Mouse (Mus musculus): ENCODE results near the gene Olfr811. TPM values are rescaled to one million over a fixed set of nuclear protein-coding genes. Genes with fewer than 3 reads are reported as not detected.

Gene Olfr811
- polyA plus RNA-seq (2017; shearing (Covaris generic)): not detected

DNA sequence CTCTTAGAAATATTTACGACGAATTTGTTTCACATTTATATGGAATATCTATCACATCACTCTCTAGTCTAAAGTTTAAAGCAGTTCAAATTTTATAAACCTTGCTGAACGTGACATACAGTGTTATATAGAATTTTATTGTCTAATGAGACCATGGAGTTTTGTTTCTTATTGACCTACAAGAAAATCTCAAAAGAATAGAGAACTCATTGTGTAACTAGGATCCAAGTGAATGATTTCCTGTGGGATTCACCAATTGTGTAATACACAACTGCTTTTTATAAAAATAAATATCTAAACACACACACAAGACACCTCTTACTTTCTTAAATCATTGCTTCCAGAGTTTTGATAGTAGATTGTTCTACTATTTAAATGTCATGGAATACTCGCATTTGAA lies at the start of gene Olfr811:
Gene Olfr811 (minus strand): TSS at position 101 of the 400 bp plus-strand sequence.
- ATAC-seq: no peak

DNA sequence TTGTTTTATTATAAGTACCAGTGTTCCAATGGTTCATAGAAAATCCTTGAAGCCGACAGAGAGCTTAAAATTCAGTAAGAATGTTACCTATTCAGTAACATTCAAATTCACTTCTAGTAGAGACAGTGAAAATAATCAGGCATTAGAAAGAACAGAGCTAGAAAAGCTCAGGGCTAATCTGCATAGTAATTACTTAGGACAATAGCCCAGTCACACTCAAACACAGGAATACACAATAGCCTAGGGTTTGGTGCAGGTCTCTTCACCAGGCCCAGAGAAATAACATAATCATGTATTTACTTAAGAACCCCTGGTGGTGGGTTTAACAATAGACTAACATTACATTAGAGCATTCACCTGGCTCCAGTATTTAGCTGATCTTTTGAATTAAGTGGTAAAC lies 43.1 kb upstream of the Olfr811 start:
- ATAC-seq: no peak

DNA sequence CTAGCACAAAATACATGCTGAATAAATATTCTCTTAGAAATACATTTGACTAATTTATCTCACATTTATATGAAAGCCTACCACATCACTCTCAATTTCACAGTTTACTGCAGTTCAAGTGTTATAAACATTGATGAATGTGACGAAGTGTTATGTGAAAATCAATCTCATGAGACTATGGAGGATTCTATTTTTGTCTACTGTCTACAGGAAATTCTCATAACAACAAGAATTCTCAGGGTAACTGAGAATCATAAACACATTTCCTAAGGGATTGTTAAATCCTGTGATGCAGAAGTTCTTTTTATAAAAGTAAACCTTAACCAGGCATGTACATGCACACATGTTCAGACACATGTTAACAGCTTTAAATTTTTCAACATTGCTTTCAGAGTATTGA lies 41.8 kb upstream of the Olfr811 start, which contains the start of gene Olfr812:
Gene Olfr812 (minus strand): TSS at position 101 of the 400 bp plus-strand sequence.
- ATAC-seq: no peak

DNA sequence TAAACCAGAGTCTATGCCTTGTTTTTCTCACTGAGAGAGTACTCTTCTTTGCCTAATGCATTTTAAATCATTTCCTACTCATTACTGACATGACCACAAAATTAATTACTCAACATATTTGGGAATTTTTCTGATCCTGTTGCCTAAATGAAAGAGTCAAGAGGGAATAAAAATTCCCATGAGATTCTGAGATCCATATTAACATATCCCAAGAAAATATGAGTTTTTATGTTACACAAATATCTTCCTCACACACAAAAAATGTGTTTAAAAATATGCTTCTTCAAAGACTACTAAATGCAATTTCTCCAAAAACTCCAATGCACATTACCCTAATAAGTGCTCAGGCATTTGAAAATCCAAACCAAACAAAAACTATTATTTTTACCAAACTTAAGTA lies 9.4 kb downstream of the Olfr811 start, which contains the start of gene Olfr810:
Gene Olfr810 (minus strand): TSS at position 101 of the 400 bp plus-strand sequence.
- ATAC-seq: no peak

DNA sequence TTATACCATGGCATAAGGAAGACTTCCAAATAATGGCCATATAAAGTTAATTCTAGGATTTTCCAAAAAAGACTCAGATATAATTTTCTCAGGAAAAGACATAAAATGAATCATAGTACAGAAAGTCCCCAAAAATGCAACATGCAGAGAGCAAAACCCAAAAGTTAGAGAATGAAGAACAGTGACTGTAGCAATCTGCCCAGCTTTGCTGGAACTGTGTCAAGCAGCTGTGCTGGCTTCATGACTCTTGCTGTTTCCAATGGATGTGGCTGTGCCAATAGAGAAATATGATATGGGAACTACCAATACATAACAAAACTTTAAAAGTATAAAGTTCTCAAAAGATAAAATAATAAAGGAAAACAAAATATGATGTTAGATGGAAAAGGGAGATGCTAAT lies 26.1 kb downstream of the Olfr811 start:
- no peak for ATAC-seq

DNA sequence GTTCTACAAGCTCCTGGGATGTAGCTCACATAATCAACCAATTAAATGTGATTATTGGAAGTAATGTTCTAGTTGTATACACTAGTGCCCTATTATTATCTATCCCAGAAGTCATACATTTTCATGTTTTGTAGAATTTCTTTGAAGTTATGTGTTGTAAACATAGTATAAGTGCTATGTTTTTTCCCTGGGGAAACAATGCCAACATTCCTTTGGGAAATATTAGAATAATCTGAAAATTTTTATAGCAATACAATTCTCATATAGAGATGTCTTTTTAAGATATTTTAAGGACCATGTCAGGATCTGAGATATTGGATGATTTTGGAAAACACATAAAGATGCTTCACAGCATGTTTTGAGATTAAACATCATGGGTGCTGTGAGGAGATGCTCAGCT lies 29.9 kb downstream of the Olfr811 start, which contains the start of gene Olfr809:
Gene Olfr809 (plus strand): TSS at position 301 of the 400 bp plus-strand sequence.
- no peak for ATAC-seq

DNA sequence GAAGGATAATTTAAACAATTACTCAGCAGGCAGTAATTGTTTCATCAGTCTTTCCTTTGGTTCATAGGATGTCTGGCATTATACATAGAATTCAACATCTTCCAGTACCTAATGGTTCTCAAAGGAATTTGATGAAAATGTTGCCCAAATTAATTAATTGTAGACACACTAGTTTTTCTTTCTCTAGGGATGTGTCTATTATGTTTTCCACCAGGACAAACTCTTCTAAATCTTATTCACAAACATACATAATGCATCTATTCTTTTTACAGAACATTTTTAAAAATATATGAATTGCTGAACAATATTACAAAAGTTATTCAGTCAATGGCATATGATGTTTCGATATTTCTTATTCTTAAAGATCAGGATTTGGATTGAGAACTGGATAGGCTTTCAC lies 39.0 kb downstream of the Olfr811 start, which contains the start of gene Olfr808:
Gene Olfr808 (plus strand): TSS at position 301 of the 400 bp plus-strand sequence.
- no peak for ATAC-seq

DNA sequence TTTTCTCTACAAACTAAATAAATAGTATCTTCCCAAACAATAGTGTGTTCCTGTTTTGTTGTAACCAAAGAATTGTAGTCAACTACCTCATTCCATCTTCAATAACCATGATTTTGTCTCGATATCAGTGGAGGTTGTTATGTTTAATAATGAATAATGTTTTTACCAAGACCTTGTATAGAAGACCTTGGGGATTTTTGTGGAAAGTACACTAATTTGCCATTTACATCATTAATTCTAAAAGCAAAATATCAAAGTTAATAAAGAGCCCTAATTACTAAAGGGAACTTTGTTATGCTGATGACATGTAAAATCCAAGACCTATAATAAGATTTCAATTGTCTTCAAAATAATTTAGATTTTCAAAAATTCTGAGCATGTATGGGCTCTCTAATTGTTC lies 46.5 kb downstream of the Olfr811 start, which contains the start of gene Olfr807:
Gene Olfr807 (minus strand): TSS at position 101 of the 400 bp plus-strand sequence.
- no peak for ATAC-seq

Other genes starting within 250 kb of the Olfr811 start
- gene Olfr794, start 236.7 kb downstream of the Olfr811 start, polyA plus RNA-seq (2017; shearing (Covaris generic)): not detected
- not detected for gene Olfr796, start 191.8 kb downstream of the Olfr811 start, polyA plus RNA-seq (2017; shearing (Covaris generic))
- under 1 TPM in 1 of 3 experiments, not detected in 2; 0.13 TPM for gene Olfr798, start 176.5 kb downstream of the Olfr811 start, polyA plus RNA-seq (2017; shearing (Covaris generic))
- gene Olfr799, start 166.9 kb downstream of the Olfr811 start, polyA plus RNA-seq (2017; shearing (Covaris generic)): not detected
- gene Olfr800, start 146.7 kb downstream of the Olfr811 start, polyA plus RNA-seq (2017; shearing (Covaris generic)): not detected
- gene Olfr801, start 130.5 kb downstream of the Olfr811 start, polyA plus RNA-seq (2017; shearing (Covaris generic)): under 1 TPM in 1 of 3 experiments, not detected in 2; 0.75 TPM
- gene Olfr802, start 116.2 kb downstream of the Olfr811 start, polyA plus RNA-seq (2017; shearing (Covaris generic)): not detected
- gene Olfr803, start 110.1 kb downstream of the Olfr811 start, polyA plus RNA-seq (2017; shearing (Covaris generic)): not detected
- gene Olfr804, start 101.2 kb downstream of the Olfr811 start, polyA plus RNA-seq (2017; shearing (Covaris generic)): not detected
- gene Olfr805, start 75.0 kb downstream of the Olfr811 start, polyA plus RNA-seq (2017; shearing (Covaris generic)): not detected
- gene Olfr806, start 62.5 kb downstream of the Olfr811 start, polyA plus RNA-seq (2017; shearing (Covaris generic)): not detected
- gene Olfr807, start 46.6 kb downstream of the Olfr811 start, polyA plus RNA-seq (2017; shearing (Covaris generic)): not detected
- not detected for gene Olfr808, start 38.9 kb downstream of the Olfr811 start, polyA plus RNA-seq (2017; shearing (Covaris generic))
- not detected for gene Olfr809, start 29.8 kb downstream of the Olfr811 start, polyA plus RNA-seq (2017; shearing (Covaris generic))
- not detected for gene Olfr810, start 9.5 kb downstream of the Olfr811 start, polyA plus RNA-seq (2017; shearing (Covaris generic))
- not detected for gene Olfr812, start 41.7 kb upstream of the Olfr811 start, polyA plus RNA-seq (2017; shearing (Covaris generic))
- gene Olfr813, start 51.0 kb upstream of the Olfr811 start, polyA plus RNA-seq (2017; shearing (Covaris generic)): not detected
- not detected for gene Olfr814, start 75.5 kb upstream of the Olfr811 start, polyA plus RNA-seq (2017; shearing (Covaris generic))
- under 1 TPM in 1 of 3 experiments, not detected in 2; 0.35 TPM for gene Olfr815, start 101.5 kb upstream of the Olfr811 start, polyA plus RNA-seq (2017; shearing (Covaris generic))
- not detected for gene Olfr816, start 111.2 kb upstream of the Olfr811 start, polyA plus RNA-seq (2017; shearing (Covaris generic))
- not detected for gene Olfr818, start 144.7 kb upstream of the Olfr811 start, polyA plus RNA-seq (2017; shearing (Covaris generic))
- gene Olfr819, start 162.9 kb upstream of the Olfr811 start, polyA plus RNA-seq (2017; shearing (Covaris generic)): not detected
- gene Olfr247, start 171.7 kb upstream of the Olfr811 start, polyA plus RNA-seq (2017; shearing (Covaris generic)): not detected
- under 1 TPM in 1 of 3 experiments, not detected in 2; 0.19 TPM for gene Gm10310, start 180.7 kb upstream of the Olfr811 start, polyA plus RNA-seq (2017; shearing (Covaris generic))
- gene Olfr820, start 208.2 kb upstream of the Olfr811 start, polyA plus RNA-seq (2017; shearing (Covaris generic)): not detected
- not detected for gene Olfr821, start 226.0 kb upstream of the Olfr811 start, polyA plus RNA-seq (2017; shearing (Covaris generic))

Data from inflammation-experienced regulatory T-cells, adult 6 months (primary cell).